Mouse (Mus musculus) liver, postnatal 0 days (tissue): Measurements from ENCODE around the gene Bsnd.

Experiments
- CTCF ChIP-seq: sonication (generic); IDR thresholded peaks from 2 replicates; pipeline ENCODE4 v1.5.1; 2016; ENCODE audit warnings: antibody characterized with exemption, low read depth
- EP300 ChIP-seq: IDR thresholded peaks from 2 replicates; pipeline ENCODE4 v1.6.1; 2016; ENCODE audit warnings: antibody characterized with exemption, low read depth, mild to moderate bottlenecking

DNA sequence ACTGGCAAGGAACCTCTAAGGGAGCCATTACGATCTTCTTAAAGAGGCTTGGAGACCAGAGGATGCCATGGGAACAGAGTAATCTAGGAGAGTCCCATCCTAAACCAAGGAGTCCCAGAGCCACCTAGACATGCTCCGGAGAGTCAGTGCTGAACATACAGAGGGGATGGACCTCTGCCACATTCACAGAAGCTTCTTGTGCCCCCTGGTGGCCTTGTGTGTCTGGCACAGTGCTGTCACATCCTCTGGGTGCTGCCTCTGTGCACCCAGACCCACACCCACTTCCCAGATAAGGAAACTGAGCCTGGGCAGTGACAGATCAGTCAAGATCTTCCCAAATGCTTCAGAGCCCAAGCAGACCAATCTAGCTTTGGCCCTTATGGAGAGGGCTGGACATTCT, 1.6 kb upstream of the Bsnd start:
- TF ChIP-seq CTCF (peak; percentile 64), EP300 (no peak)
